Mouse (Mus musculus) R1 (cell line): ENCODE data around the gene Spock1.

Experiments
- DNase-seq: peaks from one replicate; pipeline ENCODE4 v3.0.0-alpha.2; 2018; ENCODE audit warnings: low read depth, low spot score

Gene Spock1

GRCm38 (mm10) chr13:57908266-57908582 is at the start of gene Spock1:
Gene Spock1, minus strand, starts transcription at chr13:57908332.
- peak; percentile 81 for DNase-seq

GRCm38 (mm10) chr13:57950091-57950490 is 42.0 kb upstream of the Spock1 start:
- no peak for DNase-seq

DNA sequence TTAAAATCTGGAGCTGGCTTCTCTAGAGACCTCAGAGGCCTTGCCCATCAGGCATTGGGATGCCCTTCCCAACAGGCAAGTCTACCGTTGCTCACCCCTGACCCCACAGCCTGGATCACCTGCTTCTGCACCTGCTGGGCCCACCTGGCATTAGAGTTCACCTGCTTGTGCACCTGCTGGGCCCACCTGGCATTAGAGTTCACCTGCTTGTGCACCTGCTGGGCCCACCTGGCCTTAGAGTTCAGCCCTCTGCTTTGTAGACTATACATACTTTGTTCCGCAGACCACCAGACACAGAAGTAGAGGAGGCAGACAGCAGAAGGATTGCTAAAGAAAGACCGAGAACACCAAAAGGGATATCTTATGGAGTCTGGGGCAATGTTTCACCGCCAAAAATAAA is 41.4 kb upstream of the Spock1 start:
- no peak for DNase-seq

GRCm38 (mm10) chr13:57945197-57945596 is 37.1 kb upstream of the Spock1 start:
- DNase-seq: no peak

DNA sequence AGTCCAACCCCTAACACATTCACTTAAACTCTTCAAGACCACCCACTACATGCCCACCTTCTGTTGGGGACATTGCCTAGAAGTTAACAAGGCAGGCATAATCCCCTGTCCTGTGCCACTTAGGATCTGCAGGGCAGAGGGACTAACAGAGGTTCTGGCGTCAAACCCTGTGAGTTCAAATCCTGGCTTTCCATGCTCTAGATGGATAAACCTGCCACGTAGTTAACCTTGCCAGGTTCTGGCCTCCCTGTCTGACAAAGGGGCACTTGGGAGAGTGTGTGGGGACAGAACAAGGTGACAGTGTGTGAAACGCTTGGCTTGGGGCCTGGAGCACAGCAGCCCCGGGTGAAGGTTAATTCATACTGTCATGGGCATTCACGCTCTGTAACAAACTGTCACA is 36.3 kb upstream of the Spock1 start:
- no peak for DNase-seq

DNA sequence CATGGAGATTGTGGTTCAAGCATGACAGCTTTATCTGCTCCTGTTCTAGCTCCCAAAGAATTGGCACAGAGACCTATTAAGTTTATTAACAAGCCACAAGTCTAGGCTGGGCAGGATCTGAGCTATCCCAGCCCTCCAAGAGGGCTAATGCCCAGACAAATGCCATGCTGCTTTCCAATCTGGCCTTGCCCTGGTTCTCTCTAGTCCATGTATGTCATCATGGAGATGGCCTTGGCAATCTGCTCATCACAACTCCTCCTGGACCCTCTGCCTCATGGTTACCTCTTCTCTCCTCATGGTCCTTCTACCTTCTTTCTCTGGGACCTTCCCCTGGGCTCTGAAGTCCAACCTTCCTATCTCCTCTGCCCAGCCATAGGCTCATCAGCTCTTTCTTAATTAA is 35.8 kb upstream of the Spock1 start:
- no peak for DNase-seq

DNA sequence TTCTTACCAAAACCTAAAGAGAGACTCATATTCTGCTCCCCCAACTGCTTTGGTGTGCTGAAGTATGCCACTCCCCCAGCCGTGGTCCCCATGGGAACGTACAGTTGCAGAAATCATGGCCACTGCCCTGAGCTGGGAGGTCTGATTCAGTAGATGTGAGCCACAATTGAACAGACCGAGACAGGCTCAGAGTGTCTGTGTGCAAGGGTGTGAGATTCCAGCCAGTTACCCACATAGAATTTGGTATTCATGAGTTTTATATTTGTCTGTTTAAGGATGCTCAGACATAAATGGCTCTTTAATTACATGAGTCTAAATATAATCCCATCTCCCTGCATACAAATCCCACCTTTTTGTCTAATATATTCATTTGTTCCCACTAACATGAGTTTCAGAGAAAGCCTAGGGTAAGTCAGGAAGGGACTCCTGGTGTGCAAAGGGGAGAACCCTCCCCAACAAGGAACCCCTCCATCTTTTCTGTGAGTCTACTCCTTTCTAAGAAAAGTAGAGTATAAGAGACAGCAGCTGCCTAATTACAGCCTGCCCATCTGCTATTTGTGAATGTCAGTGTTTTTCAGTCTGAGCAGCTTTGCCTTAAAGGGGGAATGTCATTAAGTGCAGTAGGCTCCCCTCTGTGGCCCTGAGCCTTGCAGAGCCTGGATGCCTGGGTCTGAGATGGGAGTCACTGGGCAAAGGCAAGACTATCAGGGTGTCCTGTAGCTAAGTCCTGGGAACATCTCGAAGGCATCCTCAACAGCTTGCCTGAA is 29.5 kb upstream of the Spock1 start:
- no peak for DNase-seq

GRCm38 (mm10) chr13:57931998-57932397 is 23.9 kb upstream of the Spock1 start:
- DNase-seq: no peak

GRCm38 (mm10) chr13:57931376-57931775 is 23.2 kb upstream of the Spock1 start:
- DNase-seq: no peak

DNA sequence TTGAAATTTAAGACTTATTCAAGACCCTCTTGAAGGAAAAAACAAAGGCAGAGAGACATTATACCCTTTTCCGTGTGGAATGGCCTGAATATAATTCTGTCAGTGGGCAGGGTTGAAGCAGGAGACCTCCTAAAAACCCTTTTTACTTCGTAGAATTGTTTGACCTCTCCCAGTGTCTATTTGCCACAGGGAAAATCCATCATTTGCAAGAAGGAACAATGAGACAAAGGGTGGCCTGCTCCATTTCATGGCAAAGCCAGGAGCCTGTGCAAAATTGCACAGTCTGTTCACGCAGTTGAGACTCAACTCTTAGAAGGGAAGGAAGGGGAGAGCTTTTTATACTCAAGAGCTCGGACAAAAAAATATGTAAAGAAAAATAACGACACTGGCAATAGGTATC is 22.6 kb upstream of the Spock1 start:
- DNase-seq: no peak

- DNase-seq: no peak
Measured at GRCm38 (mm10) chr13:57930283-57930682, 22.2 kb upstream of the Spock1 start.

DNA sequence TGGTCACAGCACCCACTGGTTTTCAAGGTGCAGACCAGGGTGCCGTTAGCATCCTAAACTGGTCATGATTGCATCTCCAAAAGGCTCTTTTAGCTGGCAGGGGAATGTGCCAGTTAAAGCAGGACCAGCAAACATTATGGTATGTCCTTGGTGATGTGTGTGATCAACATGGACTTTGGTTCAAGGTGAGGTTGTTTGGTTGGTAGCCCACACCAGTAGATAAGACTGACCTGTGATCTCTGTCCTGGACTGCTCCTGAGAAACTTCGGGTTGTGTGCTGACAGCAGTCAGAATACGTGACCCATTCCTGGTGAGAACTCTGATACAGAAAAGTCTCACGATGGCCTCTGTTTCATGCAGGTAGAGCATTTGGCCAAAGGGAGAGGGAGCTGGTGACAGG is 11.8 kb upstream of the Spock1 start:
- DNase-seq: no peak

- no peak for DNase-seq
Measured at GRCm38 (mm10) chr13:57911171-57911570, 3.0 kb upstream of the Spock1 start.

GRCm38 (mm10) chr13:57907428-57908265 is 485 bp downstream of the Spock1 start:
- DNase-seq: no peak

DNA sequence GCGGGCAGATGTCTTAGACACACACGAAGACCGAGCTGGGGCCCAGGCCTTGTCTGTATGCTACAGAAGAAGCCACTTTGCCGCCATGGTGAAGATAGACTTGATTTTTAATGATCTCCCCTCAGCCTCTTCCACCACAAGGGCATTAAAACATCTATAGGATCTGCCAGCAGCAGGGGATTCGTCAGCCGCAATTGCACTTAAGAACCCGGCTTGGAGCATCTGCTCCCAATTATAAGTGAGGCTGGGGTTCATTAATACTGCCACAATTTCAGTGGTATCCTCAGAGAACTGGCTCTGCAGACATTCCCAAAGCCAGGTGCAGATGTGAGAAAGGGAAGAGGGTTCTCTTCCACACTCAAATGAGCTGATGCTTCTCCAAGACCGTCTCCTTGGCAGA is 13.5 kb downstream of the Spock1 start:
- DNase-seq: no peak

DNA sequence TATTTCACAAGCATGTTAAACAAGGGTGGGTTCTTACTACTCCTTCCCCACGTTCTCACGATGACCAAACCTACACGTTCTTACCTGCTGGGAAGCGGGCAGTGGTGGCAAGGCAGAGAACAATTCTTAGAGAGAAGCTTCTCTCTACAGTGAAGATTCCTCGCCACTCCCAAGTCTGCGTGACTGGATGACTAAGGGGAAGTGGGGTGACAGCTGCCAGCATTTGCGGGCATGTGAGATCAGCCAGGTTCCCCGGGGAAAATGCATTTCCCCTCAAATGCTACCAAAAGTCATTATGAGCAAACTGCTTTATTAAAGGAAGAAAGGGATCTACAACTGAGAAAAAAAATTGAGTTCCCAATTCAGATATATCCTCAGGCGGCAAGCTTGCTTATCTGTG is 18.4 kb downstream of the Spock1 start:
- DNase-seq: no peak

- no peak for DNase-seq
Measured at GRCm38 (mm10) chr13:57889050-57889449, 19.1 kb downstream of the Spock1 start.

- DNase-seq: no peak
Measured at GRCm38 (mm10) chr13:57879817-57880216, 28.3 kb downstream of the Spock1 start.

- DNase-seq: peak; percentile 47
Measured at GRCm38 (mm10) chr13:57878797-57879196, 29.3 kb downstream of the Spock1 start.

GRCm38 (mm10) chr13:57877782-57878181 is 30.4 kb downstream of the Spock1 start:
- no peak for DNase-seq

DNA sequence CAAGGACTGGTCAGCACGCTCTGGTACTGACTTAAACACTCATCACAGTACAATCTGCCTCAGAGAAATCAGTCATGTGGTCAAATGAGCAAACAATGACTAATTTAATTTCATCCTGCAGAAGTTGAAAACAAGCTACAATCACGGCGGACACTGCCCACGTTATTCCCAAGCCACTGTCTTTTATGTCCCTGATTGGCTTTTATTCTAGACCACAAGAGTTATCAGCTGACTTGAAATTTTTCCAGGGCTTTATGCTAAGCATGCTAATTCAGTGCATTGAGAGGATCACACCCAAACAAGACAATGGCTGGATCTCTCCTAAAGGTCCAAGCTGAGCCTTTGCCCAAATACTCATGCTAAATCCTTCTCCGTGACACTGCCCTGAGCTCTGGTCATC is 31.2 kb downstream of the Spock1 start:
- no peak for DNase-seq

- DNase-seq: no peak
Measured at GRCm38 (mm10) chr13:57870058-57870457, 38.1 kb downstream of the Spock1 start.

- DNase-seq: peak; percentile 49
Measured at GRCm38 (mm10) chr13:57867586-57867985, 40.5 kb downstream of the Spock1 start.
